Mouse (Mus musculus): ENCODE data around the gene Sim1. TPM values are rescaled to one million over a fixed set of nuclear protein-coding genes. Genes with fewer than 3 reads are reported as not detected.

The Sim1 gene
- not detected for total RNA-seq (2021)
- long read RNA-seq, result 0 reads

DNA sequence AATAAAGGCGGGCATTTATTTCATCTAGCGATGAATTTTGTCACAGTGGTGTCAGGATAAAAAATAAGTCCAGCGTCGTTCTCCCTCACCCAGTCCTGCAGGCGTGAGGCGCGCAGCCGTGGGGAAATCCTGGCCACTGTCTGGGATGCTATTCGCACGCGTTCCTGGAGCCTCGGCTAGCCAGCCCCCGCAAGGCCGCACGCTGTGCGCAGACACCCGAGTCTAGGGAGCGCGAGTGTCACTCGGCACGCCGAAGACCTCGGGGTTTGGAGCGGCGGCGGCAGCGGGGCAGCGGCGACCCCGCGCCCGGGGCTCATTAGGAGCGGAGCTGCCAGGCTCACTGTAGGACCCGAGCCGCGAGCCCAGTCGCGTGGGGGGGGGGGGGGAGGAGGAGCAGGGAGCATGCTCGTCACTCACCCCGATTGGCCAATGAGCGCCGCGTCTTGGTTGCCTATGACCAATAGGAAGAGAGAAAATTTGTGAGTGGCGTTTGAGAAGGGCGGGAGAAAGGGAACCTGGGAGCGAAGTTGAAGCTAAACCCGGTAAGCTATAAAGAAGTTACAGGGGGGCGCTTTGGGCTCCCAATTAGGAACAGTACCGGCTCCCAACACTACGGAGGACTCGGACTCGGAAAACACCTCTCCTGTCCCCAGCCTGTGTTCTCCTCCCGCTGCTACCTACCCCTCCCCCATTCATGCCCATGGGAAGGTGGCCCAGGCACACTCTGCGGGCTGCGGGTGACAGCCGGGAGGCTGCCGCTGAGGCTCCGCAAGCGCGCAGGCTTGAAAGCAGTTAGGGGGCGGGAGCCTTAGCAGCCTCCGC, at the start of gene Sim1:
TSS of gene Sim1 (plus strand) at position 585 of the 822 bp plus-strand sequence.
- DNase-seq (ENCODE audit: low spot score in 2 of 2), result no peak

DNA sequence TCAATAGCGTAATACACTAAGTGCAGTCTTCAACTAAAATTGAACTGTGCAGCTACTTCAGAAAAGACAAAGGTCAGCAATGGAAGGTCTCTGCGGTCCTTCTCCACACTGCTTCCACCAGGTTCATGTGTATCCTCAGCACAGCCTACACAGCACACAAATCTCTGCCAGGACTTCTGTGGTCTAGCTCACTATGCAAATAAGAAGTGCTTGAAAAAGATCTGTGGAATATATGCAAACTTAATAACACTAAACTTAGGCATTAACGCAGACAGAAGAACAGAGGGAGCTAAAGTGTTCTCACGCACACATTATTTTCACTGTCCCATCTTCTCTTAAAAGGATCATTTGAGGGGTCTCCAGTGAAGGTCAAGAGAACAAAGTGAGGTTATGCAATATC, 26.4 kb upstream of the Sim1 start:
- DNase-seq (ENCODE audit: low spot score in 2 of 2), result no peak

DNA sequence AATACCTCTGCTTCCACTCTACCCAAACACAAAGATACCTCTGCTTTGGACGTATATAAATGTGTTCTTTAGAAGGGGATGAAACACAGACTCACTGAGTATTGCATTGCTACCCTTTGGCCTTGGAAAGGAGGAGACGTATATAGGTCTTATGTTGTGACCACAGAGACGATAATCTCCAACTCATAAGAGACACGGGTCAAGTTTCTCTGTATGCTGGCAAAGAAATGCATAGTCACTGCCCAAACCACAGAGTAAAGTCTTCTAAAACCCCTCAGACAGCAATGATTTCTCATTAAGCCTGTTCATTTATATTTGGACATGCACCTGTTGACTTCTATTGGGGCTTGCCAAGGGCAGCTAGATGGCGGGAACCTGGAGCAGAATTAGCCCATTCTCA, 17.6 kb upstream of the Sim1 start:
- DNase-seq (ENCODE audit: low spot score in 2 of 2), result no peak

DNA sequence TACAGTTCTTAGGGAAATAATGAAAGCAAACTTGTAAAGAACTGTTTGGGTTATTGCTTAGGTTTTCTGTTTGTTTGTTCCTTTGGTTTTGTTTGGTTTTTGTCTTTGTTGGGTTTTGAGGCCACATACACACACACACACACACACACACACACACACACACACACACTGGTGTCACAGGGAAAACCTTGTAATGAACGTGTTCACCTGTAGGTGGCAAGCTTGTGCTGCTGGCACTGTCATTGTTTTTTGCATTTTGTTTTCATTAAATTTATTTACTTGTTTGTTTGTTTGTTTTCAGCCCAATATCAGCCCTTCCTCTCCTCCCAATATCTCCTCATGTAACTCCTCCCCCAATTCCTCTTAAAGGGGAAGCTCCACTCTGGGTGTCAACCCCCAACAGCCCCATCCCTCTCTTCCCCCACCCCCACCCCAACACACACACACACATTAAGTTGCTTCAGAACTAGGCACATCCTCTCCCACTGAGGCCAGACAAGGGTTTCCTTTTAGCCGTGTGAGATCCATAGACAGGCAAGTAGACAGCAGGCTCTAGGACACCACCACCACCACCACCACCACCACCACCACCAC, 13.0 kb upstream of the Sim1 start:
- DNase-seq (ENCODE audit: low spot score in 2 of 2), result no peak

DNA sequence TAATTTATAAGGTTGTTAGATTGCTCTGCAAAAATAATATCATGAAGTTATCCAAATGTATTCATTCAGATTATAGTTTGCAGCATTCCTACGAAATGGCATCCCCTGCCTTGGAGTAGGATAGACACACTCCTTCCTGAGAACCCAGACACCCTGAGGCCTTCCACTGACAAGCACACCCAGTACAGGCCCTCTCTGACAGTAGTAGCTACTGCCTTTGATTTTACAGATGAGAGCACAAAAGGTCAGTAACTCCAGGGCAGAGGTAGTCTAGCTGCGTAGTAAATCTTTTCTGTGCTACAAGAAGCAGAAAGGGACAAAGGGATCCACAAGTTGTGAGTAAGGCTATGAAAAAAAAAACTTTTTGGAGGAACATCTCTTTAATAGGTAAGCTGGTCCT, 12.2 kb upstream of the Sim1 start:
- DNase-seq (ENCODE audit: low spot score in 2 of 2), result no peak

DNA sequence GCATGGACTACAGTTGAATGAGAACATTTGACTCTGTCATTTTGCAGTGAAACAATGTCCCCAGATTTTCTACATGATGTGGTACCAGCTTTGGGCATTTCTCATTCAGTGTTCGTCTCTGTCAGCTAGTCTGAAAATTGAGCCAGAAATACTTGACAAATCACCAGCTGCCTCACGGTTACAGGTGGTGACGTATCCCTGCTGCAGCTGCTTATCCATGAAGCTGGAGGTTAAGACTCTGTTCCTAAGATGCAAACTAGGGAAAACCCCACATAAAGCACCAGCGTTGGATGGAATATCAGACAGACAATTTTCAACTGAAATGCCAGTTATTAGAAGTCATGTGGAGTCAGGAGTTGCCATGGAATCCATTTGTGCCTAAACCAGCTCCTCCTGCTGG, 8.2 kb upstream of the Sim1 start:
- DNase-seq (ENCODE audit: low spot score in 2 of 2), result no peak

DNA sequence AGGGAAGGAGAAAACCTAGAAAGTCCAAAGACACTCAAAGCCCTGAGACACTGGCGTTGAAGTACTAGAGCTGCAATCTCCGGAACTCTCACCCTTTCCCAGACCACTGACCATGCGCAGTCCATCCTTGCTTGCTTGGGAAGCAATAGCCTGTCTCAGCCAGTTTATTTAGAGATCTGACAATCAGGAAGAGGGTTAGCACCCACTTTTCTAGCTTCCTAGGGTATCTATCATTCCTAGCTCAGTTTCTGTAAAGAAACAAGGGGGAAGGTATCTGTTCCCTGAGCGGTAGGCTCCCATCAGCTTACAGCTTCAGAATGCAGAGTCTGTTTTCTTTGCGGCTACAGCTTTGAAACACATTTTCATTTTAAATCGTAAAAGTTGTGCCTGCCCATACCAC, 3.9 kb upstream of the Sim1 start:
- no peak for DNase-seq (ENCODE audit: low spot score in 2 of 2)

DNA sequence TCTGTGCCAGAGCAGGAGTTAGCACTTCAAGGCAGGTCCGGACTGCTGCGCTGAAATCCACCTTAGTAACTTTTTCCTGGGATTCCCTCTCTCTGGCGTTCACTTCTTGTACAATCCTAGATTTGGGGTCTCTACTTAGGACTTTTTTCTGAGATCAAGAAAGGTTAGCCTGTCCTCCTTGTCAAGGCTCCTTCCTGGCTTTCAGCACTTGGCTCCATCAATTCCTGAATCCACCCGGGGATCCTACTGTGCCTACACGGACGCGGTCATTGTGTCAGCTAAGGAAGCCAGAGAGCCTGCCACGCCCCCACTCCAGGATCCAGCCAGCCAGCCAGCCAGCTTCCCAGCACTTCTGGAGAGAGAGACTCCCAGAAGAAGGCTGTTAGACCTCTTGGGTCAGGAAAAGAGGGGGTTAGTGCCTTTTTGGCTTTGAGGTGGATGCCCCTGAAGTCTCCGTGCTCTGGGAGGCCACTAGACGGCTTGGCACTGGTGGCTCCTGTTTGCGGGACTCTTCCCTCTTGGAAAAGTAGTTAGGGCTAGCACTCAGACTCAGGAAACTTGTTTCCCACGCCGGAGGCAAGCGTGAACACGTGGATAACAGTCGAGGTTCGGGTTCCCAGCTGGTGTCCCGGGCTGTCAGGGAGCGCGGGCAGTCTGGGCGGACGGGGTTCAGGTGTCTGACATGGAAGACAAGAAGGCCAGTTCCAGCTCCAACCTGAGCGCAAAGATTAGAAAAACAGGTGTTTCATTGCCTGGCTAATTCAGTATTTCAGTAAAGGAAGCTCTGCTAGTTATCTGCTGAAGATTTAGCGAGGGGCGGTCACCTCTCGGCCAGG, 2.5 kb upstream of the Sim1 start:
- DNase-seq (ENCODE audit: low spot score in 2 of 2), result no peak

DNA sequence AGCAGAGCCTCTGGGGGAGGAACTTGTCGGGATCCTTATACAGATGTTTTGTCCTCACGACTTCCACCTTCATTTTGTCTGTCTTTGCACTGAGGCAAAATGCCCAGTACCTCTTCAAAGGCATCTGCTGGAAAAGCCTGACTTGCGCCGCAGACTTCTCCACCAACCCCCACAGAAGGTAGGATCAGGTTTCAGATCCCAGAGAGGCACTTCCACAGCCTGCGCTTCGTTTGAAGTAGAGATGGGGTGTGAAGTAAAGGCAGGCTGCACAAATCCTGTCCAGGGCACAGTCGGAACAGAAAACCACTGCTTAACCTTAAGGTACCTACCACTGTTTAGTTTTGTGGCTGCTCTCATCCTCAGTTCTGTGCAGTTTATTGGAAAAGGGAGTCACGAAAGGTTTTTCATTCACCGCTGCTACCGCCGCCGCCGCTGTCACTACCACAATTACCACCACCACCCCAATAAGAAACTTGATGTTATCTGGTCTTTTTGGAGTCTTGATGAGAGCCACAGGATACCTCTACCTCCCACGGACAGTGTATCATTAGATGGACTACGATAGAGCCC, 1.7 kb upstream of the Sim1 start:
- DNase-seq (ENCODE audit: low spot score in 2 of 2), result no peak

DNA sequence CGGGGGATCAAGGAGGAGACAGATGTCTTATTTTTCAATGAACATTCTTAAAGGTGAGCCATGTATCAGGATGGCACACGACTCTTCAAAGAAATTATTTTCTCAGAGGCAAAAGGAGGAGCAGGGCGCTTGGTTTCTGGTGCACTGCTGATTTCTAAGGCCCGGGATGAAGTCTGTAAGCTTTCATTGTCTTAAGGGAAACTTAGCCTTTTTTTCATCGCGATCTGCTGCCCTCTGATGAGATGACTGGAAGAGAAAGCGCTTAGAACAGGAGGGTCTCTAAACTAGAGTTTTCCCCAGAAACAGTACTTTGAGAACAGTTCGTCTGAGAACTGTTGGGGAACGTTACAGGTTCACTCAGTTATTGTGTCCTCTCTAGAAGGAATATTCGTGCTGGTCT, 1.0 kb upstream of the Sim1 start:
- DNase-seq (ENCODE audit: low spot score in 2 of 2), result no peak

DNA sequence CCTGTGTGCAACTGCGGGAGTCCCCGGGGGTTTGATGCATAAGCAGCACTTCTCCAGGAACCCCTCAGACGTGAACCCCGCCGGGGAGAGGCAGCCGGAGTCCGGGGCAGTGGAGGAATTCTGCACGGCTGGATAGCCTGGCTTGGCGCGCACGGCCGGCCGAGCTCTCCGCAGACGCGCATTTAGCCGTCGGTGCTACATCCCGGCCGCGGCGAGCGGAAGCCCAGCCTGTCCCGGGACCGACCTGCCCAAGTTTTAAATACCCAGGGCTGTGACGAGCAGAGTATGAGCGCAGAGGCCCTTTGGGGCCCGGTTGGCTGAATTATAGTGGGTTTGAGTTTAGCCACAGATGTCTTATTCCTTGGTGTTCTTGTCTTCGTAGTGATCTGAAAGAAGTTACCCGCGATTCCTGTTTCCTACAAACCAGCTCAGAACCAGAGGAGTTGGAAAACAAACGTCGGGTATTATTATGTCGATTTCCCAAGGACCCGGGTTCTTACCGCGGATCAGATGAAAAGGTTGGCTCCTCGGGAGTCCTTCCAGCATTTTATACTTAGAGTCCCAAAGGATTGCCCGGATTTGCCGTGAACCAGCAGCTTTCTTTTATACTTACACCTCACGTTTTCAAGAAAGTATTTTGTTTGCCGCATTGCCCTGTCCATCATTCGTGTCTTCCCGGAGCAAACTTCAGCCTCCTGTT, 687 bp downstream of the Sim1 start:
- no peak for DNase-seq (ENCODE audit: low spot score in 2 of 2)

DNA sequence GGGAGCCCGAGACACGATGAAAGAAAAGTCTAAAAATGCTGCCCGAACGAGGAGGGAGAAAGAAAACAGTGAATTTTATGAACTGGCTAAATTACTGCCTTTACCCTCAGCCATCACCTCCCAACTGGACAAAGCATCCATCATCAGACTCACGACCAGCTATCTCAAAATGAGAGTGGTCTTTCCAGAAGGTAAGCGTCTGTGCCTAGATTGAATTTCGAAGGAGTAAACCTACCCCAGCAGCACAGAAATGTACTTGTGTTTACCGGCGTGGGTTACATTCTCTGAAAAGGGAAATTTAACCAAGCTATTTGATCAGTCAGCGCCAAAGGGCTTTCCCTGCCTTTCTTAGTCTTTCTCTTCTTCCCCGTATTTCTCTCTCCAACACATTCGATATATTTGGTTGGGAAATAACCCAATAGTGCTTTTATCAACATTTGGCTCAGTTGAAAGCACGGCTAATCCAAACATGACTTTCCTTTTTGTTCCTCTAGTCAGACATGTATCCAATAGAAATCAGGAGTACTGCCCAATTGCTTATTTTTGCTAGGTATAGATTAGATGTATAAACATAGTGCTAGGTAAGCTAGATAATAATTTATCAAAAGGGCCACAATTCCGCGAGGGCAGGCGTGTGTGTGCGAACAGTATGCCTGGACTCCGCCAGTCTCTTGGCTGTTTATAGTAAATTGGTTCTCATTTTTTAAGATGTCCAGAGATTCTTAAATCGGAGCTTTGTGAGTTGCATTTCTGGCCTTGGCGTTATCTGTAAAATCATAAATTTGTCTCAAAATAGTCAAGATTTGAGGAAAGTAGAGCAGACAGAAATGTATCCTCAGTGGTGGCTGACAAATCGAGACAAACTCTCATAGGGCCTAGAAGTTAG, 1.6 kb downstream of the Sim1 start:
- DNase-seq (ENCODE audit: low spot score in 2 of 2), result no peak

DNA sequence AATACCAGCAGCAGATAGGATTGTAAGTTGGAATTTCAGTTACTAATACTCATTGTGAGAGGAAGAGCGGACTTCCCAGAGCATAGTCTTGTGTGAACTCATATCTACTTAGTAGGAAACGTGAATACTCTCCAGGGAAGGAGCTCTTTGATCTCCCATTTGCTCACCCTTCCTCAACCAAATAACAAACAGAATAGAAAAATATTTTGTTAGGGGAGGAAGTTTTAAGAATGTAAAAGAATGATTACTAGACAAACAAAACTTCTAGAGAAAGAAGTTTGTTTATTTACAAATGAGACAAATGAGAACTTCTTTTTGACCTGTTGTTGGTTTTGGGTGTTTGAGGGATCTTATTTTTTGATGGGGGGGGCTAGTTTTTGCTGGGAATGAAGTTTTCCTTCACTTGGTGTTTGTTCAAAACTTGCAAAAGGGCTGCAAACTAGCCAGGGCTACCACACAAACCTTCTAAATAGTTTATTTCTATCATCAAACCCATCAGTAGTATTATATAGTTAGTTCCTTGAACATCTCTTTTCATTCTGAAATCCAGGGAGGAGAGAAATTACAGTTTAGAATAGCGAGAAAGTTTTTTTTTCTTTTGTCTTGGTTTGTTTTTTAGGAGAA, 2.3 kb downstream of the Sim1 start:
- no peak for DNase-seq (ENCODE audit: low spot score in 2 of 2)

DNA sequence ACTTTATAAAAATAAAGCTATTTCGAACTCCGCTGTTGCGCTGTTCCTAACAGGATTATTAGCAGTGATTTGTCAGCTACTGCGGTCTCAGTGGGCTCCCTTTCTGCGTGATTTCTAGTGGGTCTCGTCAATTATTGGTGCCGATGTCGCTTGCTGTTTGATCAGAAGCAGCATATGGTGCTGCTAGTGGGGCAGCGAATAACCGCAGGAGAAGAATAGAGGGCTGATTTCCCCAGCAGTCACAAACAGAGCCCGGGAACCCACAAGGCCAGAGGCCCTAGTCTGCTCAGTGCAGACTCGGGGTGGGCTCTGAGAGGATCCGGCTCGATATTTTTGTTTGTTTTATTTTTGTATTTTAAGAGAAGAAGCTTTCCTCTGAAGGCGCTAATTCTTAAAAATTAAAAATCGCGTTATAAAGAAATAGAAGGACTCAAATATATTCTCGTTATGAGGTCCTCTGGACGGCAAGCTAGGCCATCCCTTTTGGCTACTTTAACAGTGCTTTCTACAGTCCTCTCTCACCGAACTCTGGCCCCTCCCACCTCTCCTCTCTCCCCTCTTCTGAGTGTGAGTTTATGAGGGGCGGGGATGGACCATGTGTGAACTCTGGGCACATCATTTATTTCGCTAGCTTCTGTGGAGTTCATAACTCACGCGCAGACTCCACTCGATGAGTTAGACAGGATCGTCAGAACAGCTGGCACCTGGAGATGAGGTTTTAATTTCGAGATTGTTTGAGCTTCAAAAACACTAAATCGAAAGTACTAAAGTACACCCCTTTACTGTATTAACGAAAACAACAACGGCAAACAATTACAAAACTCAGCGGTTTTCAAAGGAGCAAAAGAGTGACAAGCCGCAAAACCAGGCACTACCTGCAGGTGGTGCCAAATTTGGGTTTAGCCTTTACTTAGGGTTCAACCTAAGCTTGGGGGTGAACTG, 3.2 kb downstream of the Sim1 start:
- no peak for DNase-seq (ENCODE audit: low spot score in 2 of 2)

DNA sequence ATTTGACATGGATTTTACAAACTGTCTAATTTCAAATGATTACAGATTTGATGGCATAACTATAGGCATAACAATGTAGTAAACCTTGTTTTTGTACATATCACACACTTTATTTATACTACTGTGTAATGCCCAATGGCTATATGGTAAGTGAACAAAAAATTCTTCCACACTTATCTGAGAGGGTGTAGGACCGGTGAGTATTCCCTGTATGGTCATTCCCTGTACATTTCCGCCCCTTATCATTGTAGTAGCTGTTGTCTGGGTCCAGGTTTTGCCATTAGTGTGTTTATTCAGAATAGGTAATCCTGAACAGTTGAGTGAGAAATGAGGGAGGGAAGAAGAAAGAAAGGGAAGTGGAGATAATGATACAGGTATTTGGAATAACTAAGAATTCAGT, 4.1 kb downstream of the Sim1 start:
- no peak for DNase-seq (ENCODE audit: low spot score in 2 of 2)

DNA sequence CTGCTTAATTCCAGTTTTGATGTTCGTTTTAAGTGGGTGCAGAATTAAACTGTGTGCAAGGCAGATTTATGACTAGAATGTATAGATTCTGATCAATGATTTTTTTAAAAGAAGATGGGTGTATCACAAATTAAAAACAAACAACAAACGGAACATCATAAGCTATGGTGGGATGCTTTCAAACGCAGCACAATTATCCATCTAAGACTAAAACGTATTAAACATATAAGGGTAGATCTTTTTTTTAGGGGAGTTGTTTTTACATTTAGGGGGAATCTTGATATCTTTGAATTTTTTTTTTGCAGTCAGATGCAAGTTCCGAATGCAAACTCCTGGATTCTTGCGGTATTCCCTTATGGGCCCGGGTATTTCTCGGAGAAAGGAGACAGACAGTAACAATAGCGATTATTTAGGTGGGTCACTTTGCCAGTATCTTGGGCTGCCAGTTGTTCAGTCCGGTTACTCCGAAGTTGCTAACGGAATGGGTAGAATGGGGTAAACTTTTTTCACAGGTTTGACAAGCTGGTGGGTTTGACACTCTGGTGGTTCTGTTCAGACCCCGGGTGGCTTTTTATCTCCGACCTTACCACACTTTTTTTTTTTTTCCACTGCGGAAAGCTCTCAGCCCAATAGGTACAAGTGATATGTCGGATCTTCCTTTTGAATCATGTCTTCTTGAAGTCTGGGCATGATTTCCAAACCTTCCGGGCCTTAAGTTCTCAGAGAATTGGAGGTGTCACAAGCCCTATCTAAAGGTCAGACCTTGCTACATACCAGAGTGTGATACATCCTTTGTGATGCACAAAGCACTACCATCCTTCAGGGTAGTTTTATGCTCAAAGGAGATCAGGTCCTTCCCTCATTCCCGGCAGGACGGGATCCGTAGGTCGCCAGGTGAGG, 5.5 kb downstream of the Sim1 start:
- no peak for DNase-seq (ENCODE audit: low spot score in 2 of 2)

DNA sequence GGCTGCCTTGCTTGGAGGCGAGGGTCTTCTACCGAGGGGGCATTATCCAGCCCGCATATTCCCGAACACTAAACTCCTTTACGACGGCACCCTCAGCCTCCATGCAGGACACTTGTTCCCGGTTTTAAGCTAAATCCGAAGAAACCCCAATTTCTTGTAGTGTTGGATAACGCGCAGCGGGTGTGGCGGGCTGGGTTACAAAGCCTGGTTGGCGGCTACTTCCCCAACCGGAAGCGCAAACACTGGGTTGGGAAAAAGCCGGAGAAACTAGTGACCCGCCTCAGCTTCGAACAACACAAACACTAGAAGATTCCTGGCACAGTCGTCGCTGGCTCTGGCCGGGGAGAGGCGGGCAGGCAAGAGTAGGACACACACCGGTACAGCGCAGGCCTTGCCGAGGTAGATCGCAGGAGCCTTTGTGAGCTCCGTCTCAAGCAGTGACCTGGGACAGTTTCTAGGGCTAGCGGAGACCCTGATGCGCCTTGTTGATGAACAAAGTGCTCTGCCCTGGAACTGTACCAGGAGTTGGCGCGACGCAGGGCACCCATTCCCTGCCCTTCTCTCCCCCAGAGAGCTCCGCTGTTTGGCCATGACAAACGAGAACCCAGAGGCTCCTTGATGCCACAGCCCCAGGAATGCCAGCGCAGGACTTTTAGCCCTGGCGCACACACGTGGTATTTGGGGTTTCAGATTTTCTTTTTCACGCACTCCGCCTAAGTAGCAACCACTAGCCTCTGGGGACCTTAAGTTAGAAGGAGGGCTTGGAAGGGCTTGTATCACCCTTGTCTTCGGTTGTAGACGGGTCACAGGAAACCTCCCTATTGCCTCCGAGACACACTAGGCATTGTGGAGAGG, 6.4 kb downstream of the Sim1 start:
- no peak for DNase-seq (ENCODE audit: low spot score in 2 of 2)
